Comparison of ENCODE assay signal across 8 mouse cellular contexts in genomic region chr7:141480842-141481497, GRCm38 (mm10). TPM values are rescaled to one million over a fixed set of nuclear protein-coding genes. Genes with fewer than 3 reads are reported as not detected.
DNase-seq lines count a peak whose midpoint lies in the region; ATAC-seq and TF ChIP-seq lines count a peak whose summit lies in the region.

No protein-coding gene starts in this region.

- H3K9ac ChIP-seq in forebrain, embryonic 11.5 days (ENCODE audit: low read length) = no peak overlapping the region
- peak overlapping the region; percentile 79 for H3K9ac ChIP-seq in hindbrain, embryonic 13.5 days

- no peaks in the 10 kb centered on the region for H3K9me3 ChIP-seq in forebrain, embryonic 11.5 days (ENCODE audit: control insufficient read depth, low read length)
- H3K9me3 ChIP-seq in hindbrain, embryonic 13.5 days = no peaks in the 10 kb centered on the region

- H3K36me3 ChIP-seq in forebrain, embryonic 11.5 days (ENCODE audit: control insufficient read depth, insufficient read depth, low read length) = no peaks in the 10 kb centered on the region
- no peaks in the 10 kb centered on the region for H3K36me3 ChIP-seq in hindbrain, embryonic 13.5 days

- peaks cover 10% of the 10 kb centered on the region; the same call in 1 of the 2 replicates for H3K4me1 ChIP-seq in forebrain, embryonic 11.5 days (replicated peaks; ENCODE audit: control insufficient read depth, insufficient read depth, low read length)
- H3K4me1 ChIP-seq in hindbrain, embryonic 13.5 days (replicated peaks) = peaks cover 52% of the 10 kb centered on the region

- peak overlapping the region; percentile 49; the same call in 1 of the 2 replicates for H3K27ac ChIP-seq in gastrocnemius, adult 2 months
- no peak overlapping the region for H3K27ac ChIP-seq in forebrain, embryonic 11.5 days (ENCODE audit: low read depth, low read length)
- H3K27ac ChIP-seq in hindbrain, embryonic 13.5 days = peak overlapping the region; percentile 77

- peak; percentile 54 for ATAC-seq in forebrain, embryonic 11.5 days (replicated peaks; ENCODE audit: low FRiP score)
- ATAC-seq in hindbrain, embryonic 13.5 days (ENCODE audit: low FRiP score) = peak; percentile 50
- peak; percentile 75 for ATAC-seq in megakaryocyte progenitor cell, adult 5-6 weeks (replicated peaks; ENCODE audit: poor library complexity)

- peak overlapping the region; percentile 95 for H3K4me2 ChIP-seq in forebrain, embryonic 11.5 days (ENCODE audit: low read depth, low read length, severe bottlenecking)
- H3K4me2 ChIP-seq in hindbrain, embryonic 13.5 days = peak overlapping the region; percentile 85

- H3K27me3 ChIP-seq in forebrain, embryonic 11.5 days (ENCODE audit: control insufficient read depth, insufficient read depth, low read length) = peaks cover 10% of the 10 kb centered on the region
- peaks cover 41% of the 10 kb centered on the region for H3K27me3 ChIP-seq in hindbrain, embryonic 13.5 days

- peak; percentile 72 for DNase-seq in gastrocnemius, adult 2 months
- no peak for DNase-seq in gastrocnemius, postnatal 14 days
- peak; percentile 76 for DNase-seq in c-Kit-positive CD71-negative TER-119-negative erythroid progenitor cells, embryonic 14.5 days (ENCODE audit: low read depth)
- peak; percentile 78 for DNase-seq in forebrain, embryonic 11.5 days (ENCODE audit: low spot score)
- peak; percentile 76 to 84 for DNase-seq in left cerebral cortex, postnatal 14 days (ENCODE audit: low spot score in 2 of 2)
- peak; percentile 58 to 65 for DNase-seq in spleen, adult 18-20 months

- H3K4me3 ChIP-seq in gastrocnemius, adult 2 months = peak overlapping the region; percentile 76
- peak overlapping the region; percentile 61 for H3K4me3 ChIP-seq in forebrain, embryonic 11.5 days (ENCODE audit: low read depth, low read length)
- H3K4me3 ChIP-seq in hindbrain, embryonic 13.5 days = peak overlapping the region; percentile 61

- intact Hi-C loops in gastrocnemius, adult 2 months (cut with DNase I) = loop anchor here (1.0 kb wide), 2 partner anchors 44 to 185 kb away; no protein-coding TSS in a partner anchor
- intact Hi-C loops in gastrocnemius, postnatal 14 days (cut with DNase I; ENCODE audit: low total_unique reads) = loop anchor here (5.0 kb wide), 1 partner anchor 181 kb away; no protein-coding TSS in a partner anchor
- intact Hi-C loops in left cerebral cortex, postnatal 14 days (cut with DNase I) = loop anchor here (2.0 to 5.0 kb wide), 2 partner anchors 44 to 186 kb away; no protein-coding TSS in a partner anchor

- 9% methylated on average over 10 of the region's 10 CpGs for WGBS in forebrain, embryonic 11.5 days
- WGBS in hindbrain, embryonic 13.5 days = 8% methylated on average over 10 of the region's 10 CpGs

- TF ChIP-seq CTCF in gastrocnemius, adult 2 months (IDR thresholded peaks at IDR 0.05) = no peak

RNA-seq across cellular contexts. Expression of gene Tspan4, which starts 5.9 kb away (rescaled TPM):
- 1 to 10 TPM; 7.6 to 8.2 TPM for total RNA-seq in gastrocnemius, adult 2 months (2021)
- 10 to 100 TPM; 15.3 TPM for total RNA-seq in gastrocnemius, postnatal 14 days (2021)
- 29.7 and 34.0 TPM in 2 replicates for polyA plus RNA-seq in forebrain, embryonic 11.5 days (2014; fragmentation: Nextera tagmentation; extraction: Ambion mirVana)
- polyA plus RNA-seq in hindbrain, embryonic 13.5 days (2015; fragmentation: Nextera tagmentation; extraction: Ambion mirVana) = 34.1 and 35.5 TPM in 2 replicates
- total RNA-seq in left cerebral cortex, postnatal 14 days (2021) = 10 to 100 TPM; 23.2 to 23.7 TPM
- total RNA-seq in megakaryocyte progenitor cell, adult 5-6 weeks (2015) = 18.3 and 23.9 TPM in 2 replicates
- 38.2 and 39.1 TPM in 2 replicates for total RNA-seq in megakaryocyte progenitor cell, adult 5-6 weeks (2017)

RNA-seq across cellular contexts. Expression of gene Polr2l, which starts 6.0 kb away (rescaled TPM):
- total RNA-seq in gastrocnemius, adult 2 months (2021) = 10 to 100 TPM; 55.5 to 58.8 TPM
- 10 to 100 TPM; 47.7 to 49.8 TPM for total RNA-seq in gastrocnemius, postnatal 14 days (2021)
- 73.9 and 78.5 TPM in 2 replicates for polyA plus RNA-seq in forebrain, embryonic 11.5 days (2014; fragmentation: Nextera tagmentation; extraction: Ambion mirVana)
- 86.5 and 88.1 TPM in 2 replicates for polyA plus RNA-seq in hindbrain, embryonic 13.5 days (2015; fragmentation: Nextera tagmentation; extraction: Ambion mirVana)
- total RNA-seq in left cerebral cortex, postnatal 14 days (2021) = 10 to 100 TPM; 43.8 to 44.4 TPM
- 31.3 and 40.2 TPM in 2 replicates for total RNA-seq in megakaryocyte progenitor cell, adult 5-6 weeks (2015)
- total RNA-seq in megakaryocyte progenitor cell, adult 5-6 weeks (2017) = 45.0 and 46.7 TPM in 2 replicates

RNA-seq across cellular contexts. Expression of gene Cd151, which starts 13.8 kb away (rescaled TPM):
- 10 to 100 TPM; 83.2 to 90.2 TPM for total RNA-seq in gastrocnemius, adult 2 months (2021)
- 10 to 100 TPM; 79.8 to 82.0 TPM for total RNA-seq in gastrocnemius, postnatal 14 days (2021)
- 40.3 and 48.6 TPM in 2 replicates for polyA plus RNA-seq in forebrain, embryonic 11.5 days (2014; fragmentation: Nextera tagmentation; extraction: Ambion mirVana)
- 18.4 and 19.3 TPM in 2 replicates for polyA plus RNA-seq in hindbrain, embryonic 13.5 days (2015; fragmentation: Nextera tagmentation; extraction: Ambion mirVana)
- 10 to 100 TPM; 27.5 to 33.8 TPM for total RNA-seq in left cerebral cortex, postnatal 14 days (2021)
- 11.0 and 14.7 TPM in 2 replicates for total RNA-seq in megakaryocyte progenitor cell, adult 5-6 weeks (2015)
- 14.5 and 22.1 TPM in 2 replicates for total RNA-seq in megakaryocyte progenitor cell, adult 5-6 weeks (2017)

RNA-seq across cellular contexts. Expression of gene Cracr2b, which starts 20.1 kb away (rescaled TPM):
- 1 to 10 TPM; 6.1 to 6.3 TPM for total RNA-seq in gastrocnemius, adult 2 months (2021)
- 10 to 100 TPM in 1 of 2 experiments, 1 to 10 TPM in 1; 6.5 to 14.3 TPM for total RNA-seq in gastrocnemius, postnatal 14 days (2021)
- 3.6 and 5.9 TPM in 2 replicates for polyA plus RNA-seq in forebrain, embryonic 11.5 days (2014; fragmentation: Nextera tagmentation; extraction: Ambion mirVana)
- 6.9 and 7.2 TPM in 2 replicates for polyA plus RNA-seq in hindbrain, embryonic 13.5 days (2015; fragmentation: Nextera tagmentation; extraction: Ambion mirVana)
- 1 to 10 TPM; 5.3 to 5.6 TPM for total RNA-seq in left cerebral cortex, postnatal 14 days (2021)
- 8.6 and 8.9 TPM in 2 replicates for total RNA-seq in megakaryocyte progenitor cell, adult 5-6 weeks (2015)
- 11.4 and 16.6 TPM in 2 replicates for total RNA-seq in megakaryocyte progenitor cell, adult 5-6 weeks (2017)

RNA-seq across cellular contexts. Expression of gene Pnpla2, which starts 26.0 kb away (rescaled TPM):
- 100 to 1,000 TPM; 345 to 348 TPM for total RNA-seq in gastrocnemius, adult 2 months (2021)
- total RNA-seq in gastrocnemius, postnatal 14 days (2021) = 100 to 1,000 TPM; 188 to 332 TPM
- 16.9 and 17.9 TPM in 2 replicates for polyA plus RNA-seq in forebrain, embryonic 11.5 days (2014; fragmentation: Nextera tagmentation; extraction: Ambion mirVana)
- polyA plus RNA-seq in hindbrain, embryonic 13.5 days (2015; fragmentation: Nextera tagmentation; extraction: Ambion mirVana) = 18.7 TPM in 2 replicates
- total RNA-seq in left cerebral cortex, postnatal 14 days (2021) = 10 to 100 TPM; 22.9 to 28.8 TPM
- total RNA-seq in megakaryocyte progenitor cell, adult 5-6 weeks (2015) = 44.5 and 44.9 TPM in 2 replicates
- total RNA-seq in megakaryocyte progenitor cell, adult 5-6 weeks (2017) = 15.6 and 20.1 TPM in 2 replicates
